In genomic region chr6:90650634-90651033, GRCm38 (mm10) we compare ENCODE assay signal across 20 mouse cellular contexts.
"Had no signal": no experiment of that assay in that cellular context is flagged by ENCODE, and none has a peak within 500 bp of the region (broad histone marks: within the 10 kb centered on the region; RNA-seq: fewer than 3 reads in every experiment).

No protein-coding gene starts in this region.

- H3K9me3 ChIP-seq: liver, embryonic 12.5 days; midbrain, embryonic 12.5 days; neural tube, embryonic 13.5 days; neural tube, embryonic 15.5 days; stomach, embryonic 15.5 days had no signal

- H3K4me3 ChIP-seq: liver, embryonic 12.5 days; midbrain, embryonic 10.5 days; midbrain, embryonic 12.5 days; myocyte; neural tube, embryonic 13.5 days; neural tube, embryonic 15.5 days; stomach, embryonic 15.5 days had no signal

- H3K9ac ChIP-seq: liver, embryonic 12.5 days; liver, embryonic 14.5 days; midbrain, embryonic 12.5 days; neural tube, embryonic 13.5 days; neural tube, embryonic 15.5 days; stomach, embryonic 15.5 days had no signal

- H3K27ac ChIP-seq: liver, embryonic 12.5 days; liver, embryonic 14.5 days; midbrain, embryonic 10.5 days; midbrain, embryonic 12.5 days; neural tube, embryonic 13.5 days; neural tube, embryonic 15.5 days; stomach, embryonic 15.5 days had no signal

- H3K4me1 ChIP-seq: midbrain, embryonic 12.5 days; neural tube, embryonic 13.5 days; neural tube, embryonic 15.5 days; stomach, embryonic 15.5 days had no signal

- H3K27me3 ChIP-seq: liver, embryonic 12.5 days; midbrain, embryonic 12.5 days; neural tube, embryonic 13.5 days; neural tube, embryonic 15.5 days; stomach, embryonic 15.5 days had no signal

- H3K4me2 ChIP-seq: liver, embryonic 12.5 days; midbrain, embryonic 12.5 days; neural tube, embryonic 13.5 days; neural tube, embryonic 15.5 days; stomach, embryonic 15.5 days had no signal

- ATAC-seq: liver, embryonic 12.5 days; midbrain, embryonic 16.5 days had no signal

- DNase-seq: lung, postnatal 14 days; lung, postnatal 36 days; midbrain, embryonic 14.5 days; retina, postnatal 1 day; right cerebral cortex, adult 18-20 months; right cerebral cortex, postnatal 25 days; right cerebral cortex, postnatal 4 days; spleen, adult 18-20 months; thymus, adult 18-20 months; thymus, postnatal 14 days; thymus, postnatal 36 days had no signal

- H3K36me3 ChIP-seq: midbrain, embryonic 10.5 days; midbrain, embryonic 12.5 days; neural tube, embryonic 13.5 days; neural tube, embryonic 15.5 days; stomach, embryonic 15.5 days had no signal
